Mouse (Mus musculus): ENCODE results near the gene Adamtsl5.

DNA sequence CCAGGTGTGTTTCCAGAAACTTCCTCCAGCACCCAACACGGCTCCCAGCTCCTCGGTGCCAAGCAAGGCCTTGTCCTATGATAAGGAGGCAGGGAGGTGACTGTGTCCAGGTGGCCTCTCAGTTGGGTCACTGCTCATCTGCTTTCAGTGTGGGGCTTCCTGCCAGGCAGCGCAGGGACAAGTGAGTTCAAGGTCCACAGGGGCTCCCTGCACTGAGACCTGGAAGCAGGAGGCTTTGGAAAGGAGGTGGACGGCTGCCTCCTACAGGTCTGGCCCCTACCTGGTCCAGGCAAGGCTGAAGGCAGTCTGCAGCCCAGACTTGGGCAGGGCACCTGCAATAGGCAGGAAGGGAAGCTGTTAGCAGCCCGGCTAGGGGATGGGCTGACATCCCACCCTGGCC is 44.5 kb upstream of the Adamtsl5 start:
- no peak for TF ChIP-seq CTCF (IDR thresholded peaks at IDR 0.05; ENCODE audit: low read depth)
- TF ChIP-seq EP300 (IDR thresholded peaks at IDR 0.05; ENCODE audit: low read depth): no peak

Measured in heart, postnatal 0 days (tissue).